Mouse (Mus musculus): Measurements from ENCODE around the gene Slc25a27. TPM values are rescaled to one million over a fixed set of nuclear protein-coding genes. Genes with fewer than 3 reads are reported as not detected.

Slc25a27 gene
- 0.39 and 1.2 TPM in 2 replicates for polyA plus RNA-seq (2012; rRNA removed; ENCODE audit: low replicate concordance)

GRCm38 (mm10) chr17:43666576-43667289 lies at the start of gene Slc25a27:
Gene Slc25a27 (minus strand): TSS chr17:43667214.

GRCm38 (mm10) chr17:43667290-43667843 lies 353 bp upstream of the Slc25a27 start, which contains the start of gene Cyp39a1:
Gene Cyp39a1 (plus strand): TSS chr17:43667425.

GRCm38 (mm10) chr17:43629496-43630426 lies 37.3 kb downstream of the Slc25a27 start, which contains the start of gene Tdrd6:
Gene Tdrd6 (minus strand): TSS chr17:43630299.

Other genes with a start within 250 kb of the Slc25a27 start
- gene Mep1a, start 164.4 kb downstream of the Slc25a27 start, polyA plus RNA-seq (2012; rRNA removed; ENCODE audit: low replicate concordance), result 6.0 and 38.0 TPM in 2 replicates
- gene Ankrd66, start 123.6 kb downstream of the Slc25a27 start, polyA plus RNA-seq (2012; rRNA removed; ENCODE audit: low replicate concordance), result not detected in 2 replicates
- 3.3 and 9.1 TPM in 2 replicates for gene Pla2g7, start 99.1 kb downstream of the Slc25a27 start, polyA plus RNA-seq (2012; rRNA removed; ENCODE audit: low replicate concordance)
- gene Tdrd6, start 36.9 kb downstream of the Slc25a27 start, polyA plus RNA-seq (2012; rRNA removed; ENCODE audit: low replicate concordance), result not detected in 2 replicates
- gene Cyp39a1, start 211 bp upstream of the Slc25a27 start, polyA plus RNA-seq (2012; rRNA removed; ENCODE audit: low replicate concordance), result 0.14 and 0.89 TPM in 2 replicates
- gene Rcan2, start 134.1 kb upstream of the Slc25a27 start, polyA plus RNA-seq (2012; rRNA removed; ENCODE audit: low replicate concordance), result 0.59 and 1.1 TPM in 2 replicates

Measured in duodenum, adult 2 months (tissue).